Mouse (Mus musculus) embryo, embryonic 9.5 days (tissue): ENCODE data around the gene Kcnj3.
"Not testable (repeated sequence)": the region's sequence is repeated elsewhere in the genome, so short reads cannot be mapped to it uniquely, and the experiment has no call there.

Experiments used
- DNase-seq: peaks from one replicate; pipeline ENCODE4 v3.0.0-alpha.2; 2017; ENCODE audit errors: extremely low spot score

Gene Kcnj3

DNA sequence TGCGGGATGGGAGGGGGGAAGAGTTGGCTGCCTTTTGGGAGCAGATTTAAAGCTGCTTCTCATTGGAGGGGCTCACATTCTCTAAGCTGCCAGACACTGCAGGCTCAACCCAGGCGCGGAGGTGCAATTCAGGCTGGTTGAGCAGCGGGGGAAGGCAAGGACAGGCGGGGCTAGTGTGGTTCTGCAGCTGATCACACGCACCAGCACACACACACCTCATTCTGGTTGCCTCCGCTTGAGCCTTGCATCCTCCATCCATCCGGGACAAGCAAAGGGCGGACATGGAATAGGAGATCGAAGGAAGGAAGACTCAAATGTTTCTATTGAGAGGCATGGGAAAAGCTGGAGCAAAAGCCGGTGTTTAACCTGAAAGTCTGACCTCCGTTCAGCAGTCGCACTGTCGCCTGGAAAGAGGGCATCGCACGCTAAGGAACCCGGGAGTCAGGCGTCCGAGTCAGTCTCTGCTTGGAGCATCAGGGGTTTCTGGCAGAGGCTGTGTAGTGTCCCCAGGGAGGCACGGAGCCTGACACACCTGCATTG lies at the start of gene Kcnj3:
Gene Kcnj3, plus strand, starts transcription at position 250 of the 540 bp plus-strand sequence.
- peak; percentile 39 for DNase-seq

GRCm38 (mm10) chr2:55390330-55390989 lies 45.3 kb upstream of the Kcnj3 start:
- no peak for DNase-seq

GRCm38 (mm10) chr2:55405307-55405706 lies 30.5 kb upstream of the Kcnj3 start:
- no peak for DNase-seq

GRCm38 (mm10) chr2:55427633-55428032 lies 8.1 kb upstream of the Kcnj3 start:
- DNase-seq = no peak

- no peak for DNase-seq
These were observed 3.7 kb upstream of the Kcnj3 start for GRCm38 (mm10) chr2:55432104-55432503.

GRCm38 (mm10) chr2:55436261-55437006 lies 664 bp downstream of the Kcnj3 start:
- no peak for DNase-seq

- DNase-seq = peak; percentile 50
These were observed 1.5 kb downstream of the Kcnj3 start for GRCm38 (mm10) chr2:55437007-55437949.

GRCm38 (mm10) chr2:55437977-55438376 lies 2.2 kb downstream of the Kcnj3 start:
- DNase-seq = no peak

GRCm38 (mm10) chr2:55439211-55439610 lies 3.4 kb downstream of the Kcnj3 start:
- DNase-seq = no peak

DNA sequence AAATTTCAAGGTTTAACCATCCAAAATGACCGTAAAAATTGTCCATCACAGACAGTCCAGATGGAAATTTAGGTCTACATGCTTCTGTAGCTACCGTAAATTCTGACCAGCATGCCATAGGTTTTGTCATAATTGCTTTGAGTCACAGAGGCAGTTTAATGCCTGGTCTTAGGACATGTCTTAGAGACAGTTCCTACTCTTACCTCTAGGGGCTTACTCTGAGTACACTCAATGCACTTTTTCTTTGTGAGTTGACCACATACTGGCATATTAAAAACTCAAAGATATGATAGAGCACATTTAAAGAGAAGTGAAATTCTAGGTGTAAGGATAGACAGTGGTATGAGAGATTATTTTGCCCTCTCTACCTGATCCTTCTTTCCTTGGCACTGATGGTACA lies 6.2 kb downstream of the Kcnj3 start:
- no peak for DNase-seq

DNA sequence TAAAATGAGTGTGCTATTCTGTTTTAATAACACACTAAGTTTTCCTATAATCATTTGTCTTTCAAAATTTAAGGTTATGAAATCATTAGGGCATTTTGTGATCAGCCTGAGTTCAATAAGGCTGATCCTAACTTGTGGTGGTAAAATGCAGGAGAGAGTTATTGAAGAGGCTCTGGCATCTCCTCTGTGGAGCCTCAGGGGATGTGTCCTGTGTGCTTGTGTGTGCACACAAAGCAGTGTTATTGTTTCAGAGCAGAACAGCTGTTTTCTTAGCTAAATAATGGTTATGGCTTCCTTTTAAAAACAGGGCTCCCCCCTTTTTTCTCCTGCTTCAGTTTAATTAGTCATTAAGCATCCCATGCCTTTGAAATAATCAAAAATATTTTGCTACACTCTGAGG lies 11.5 kb downstream of the Kcnj3 start:
- no peak for DNase-seq

DNA sequence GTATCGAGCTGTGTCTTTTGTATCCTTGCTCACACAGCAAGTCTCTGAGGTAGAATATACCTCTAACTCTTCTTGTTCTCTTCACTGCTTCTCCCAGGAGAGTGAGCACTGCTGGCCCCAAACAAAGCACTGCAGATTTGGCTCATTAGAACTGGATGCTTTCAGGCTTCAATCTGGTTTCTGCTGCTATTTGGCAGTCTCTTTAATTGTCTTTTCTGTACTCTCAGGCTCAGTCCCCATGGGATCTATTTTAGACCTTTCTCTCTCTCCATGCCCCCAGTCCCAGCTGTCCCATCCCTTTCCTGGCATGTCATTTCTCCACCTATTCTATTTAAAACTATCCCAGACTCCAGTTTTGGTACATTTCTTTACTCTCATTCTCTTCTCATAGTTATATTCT lies 15.0 kb downstream of the Kcnj3 start:
- DNase-seq = no peak

DNA sequence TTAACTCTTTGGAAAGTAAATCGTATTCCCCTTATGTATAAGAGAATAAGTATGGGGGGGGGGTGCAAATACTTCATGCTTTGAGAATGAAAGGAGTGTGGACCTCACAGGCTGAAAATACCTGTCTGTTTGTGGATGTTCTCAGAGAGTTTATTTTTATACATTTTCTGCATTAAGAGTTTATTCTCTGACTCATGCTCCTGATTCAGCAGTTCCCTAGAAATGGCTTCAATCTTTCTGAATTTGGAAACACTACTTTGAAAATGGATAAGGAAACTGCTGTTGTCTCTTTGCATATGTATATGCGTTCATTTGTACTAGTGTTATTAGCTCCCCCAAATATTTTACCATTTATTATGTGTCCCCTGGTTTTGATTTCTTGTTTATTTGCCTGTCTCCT lies 23.4 kb downstream of the Kcnj3 start:
- DNase-seq = no peak

DNA sequence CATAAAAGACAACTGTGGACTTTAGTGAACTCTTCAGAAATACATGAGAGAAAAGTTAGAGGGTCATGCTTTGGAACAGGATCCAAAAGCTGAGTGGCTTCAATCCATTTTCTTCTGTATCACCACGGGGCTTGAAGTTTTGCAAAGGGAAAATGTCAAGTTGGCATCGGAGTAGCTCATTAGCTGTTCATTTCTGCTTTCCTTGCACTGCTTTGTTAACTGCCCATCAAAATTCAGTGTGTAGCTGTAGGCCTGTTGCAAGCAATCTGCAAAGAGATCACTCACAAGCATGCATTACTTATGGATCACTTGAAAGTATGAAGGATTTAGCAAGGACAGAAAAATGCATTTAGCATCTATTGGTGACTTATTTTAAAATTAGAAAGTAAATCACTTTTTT lies 33.4 kb downstream of the Kcnj3 start:
- DNase-seq = no peak

DNA sequence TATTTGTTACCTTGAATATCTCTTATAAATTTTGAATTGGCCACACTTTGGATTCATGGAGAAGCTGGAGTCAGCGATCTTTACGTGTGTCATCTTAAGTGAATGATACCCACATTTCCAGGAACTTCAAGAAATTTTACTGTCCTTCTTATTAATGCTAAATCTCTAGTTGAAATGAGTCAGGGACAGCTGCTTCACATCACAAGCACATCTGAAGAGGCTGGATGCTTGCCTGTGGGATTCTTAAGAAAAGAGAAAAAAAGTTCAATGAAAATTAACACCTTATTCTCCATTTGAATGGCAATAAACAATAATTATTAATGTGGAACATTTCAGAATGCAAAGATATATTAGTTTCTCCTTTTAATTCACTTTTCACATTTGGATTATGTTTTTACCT lies 34.2 kb downstream of the Kcnj3 start:
- DNase-seq = no peak

DNA sequence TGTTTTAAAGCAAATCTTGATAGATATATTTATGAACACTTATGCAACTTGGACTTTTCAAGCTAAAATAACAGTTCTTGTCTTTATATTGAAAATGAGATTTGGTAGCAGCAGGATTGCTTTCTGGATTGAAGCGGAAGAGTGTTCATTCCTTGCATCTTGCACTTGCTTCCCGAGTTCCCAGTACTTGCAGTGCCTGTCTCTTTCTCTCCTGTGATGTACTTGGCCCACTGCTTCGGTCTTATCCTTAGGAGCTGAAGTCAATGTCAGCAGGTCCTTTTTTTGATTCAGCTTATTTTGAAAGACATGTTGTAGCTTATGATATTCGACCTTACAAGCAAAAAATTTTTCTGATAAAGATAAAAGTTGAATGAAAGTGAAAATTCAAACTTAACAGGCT lies 43.7 kb downstream of the Kcnj3 start:
- no peak for DNase-seq

DNA sequence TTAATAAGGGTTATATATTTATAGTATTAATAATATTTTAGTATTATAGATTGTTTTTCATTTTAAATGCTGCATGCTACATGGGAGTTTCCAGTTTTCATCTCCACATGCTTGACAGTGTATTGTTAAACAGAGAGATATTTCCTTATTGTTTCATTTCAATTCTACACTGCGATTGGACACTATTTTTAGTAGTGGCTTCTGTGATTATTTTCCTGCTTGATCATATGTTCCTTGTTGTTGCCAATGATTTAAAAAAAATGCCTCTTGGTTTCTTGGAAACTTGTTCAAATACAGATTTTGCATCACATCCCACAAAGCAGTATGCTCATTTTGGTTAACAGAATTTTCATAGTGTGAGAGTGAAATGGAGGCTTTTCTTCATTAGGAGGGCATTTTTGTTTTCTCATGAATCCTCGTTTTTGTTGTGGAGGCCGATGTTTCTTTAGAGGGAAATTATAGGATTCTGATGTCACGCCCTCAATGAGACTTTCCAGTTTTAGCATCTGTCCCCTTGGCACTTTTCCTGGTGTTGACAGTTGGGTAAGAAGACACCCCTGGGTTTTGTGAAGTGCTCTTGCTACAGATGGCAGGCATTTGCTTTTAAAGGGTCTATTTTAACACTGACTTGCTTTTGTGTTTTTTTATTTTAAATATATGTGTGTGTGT lies 44.3 kb downstream of the Kcnj3 start:
- DNase-seq = no peak

DNA sequence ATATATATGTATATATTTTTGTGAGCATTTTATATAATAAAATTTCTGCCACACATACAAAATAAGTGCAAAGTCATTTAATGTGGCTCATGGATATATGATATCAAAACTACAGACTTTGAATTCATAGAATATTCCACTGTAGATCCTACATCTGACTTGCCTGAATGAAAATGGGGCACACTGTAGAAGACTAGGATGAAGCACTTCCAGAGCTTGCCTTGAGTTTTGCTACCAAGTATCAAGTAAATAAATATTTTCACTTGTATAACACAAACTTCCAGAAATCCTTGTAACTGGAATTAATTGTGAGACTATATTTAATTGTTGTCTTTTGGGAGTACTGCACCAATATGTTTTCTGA lies 44.8 kb downstream of the Kcnj3 start:
- DNase-seq = no peak

DNA sequence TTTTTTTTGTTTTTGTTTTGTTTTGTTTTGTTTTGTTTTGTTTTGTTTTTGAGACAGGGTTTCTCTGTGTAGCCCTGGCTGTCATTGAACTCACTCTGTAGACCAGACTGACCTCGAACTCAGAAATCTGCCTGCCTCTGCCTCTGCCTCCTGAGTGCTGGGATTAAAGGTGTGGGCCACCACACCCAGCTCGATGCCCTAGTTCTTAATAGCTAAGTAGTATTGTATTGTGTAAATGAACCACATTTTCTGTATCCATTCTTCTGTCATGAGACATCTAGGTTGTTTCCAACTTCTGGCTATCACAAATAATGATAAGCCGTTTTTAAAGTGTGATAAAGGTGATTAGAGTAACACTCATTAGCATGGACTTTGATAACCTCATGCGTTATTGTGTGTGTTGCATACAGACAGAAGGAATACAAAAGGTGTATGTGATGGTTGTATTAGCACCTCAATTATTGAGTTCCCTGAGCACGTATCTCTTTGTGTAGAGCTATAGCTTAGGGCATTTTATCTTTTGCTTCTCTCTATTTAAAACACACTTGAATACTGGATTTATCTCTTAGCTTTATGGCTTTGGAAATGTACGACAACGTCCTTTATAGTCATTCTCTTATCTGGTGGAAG lies 49.8 kb downstream of the Kcnj3 start:
- not testable (repeated sequence) for DNase-seq

- no peak for DNase-seq
These were observed 67.8 kb downstream of the Kcnj3 start for GRCm38 (mm10) chr2:55503390-55504176.
